Mouse (Mus musculus) C2C12 (cell line): ENCODE data around the gene B3galnt1. TPM values are rescaled to one million over a fixed set of nuclear protein-coding genes. Genes with fewer than 3 reads are reported as not detected.

Source experiments
- H3K27me3 ChIP-seq: one replicate; pipeline ENCODE4 v1.6.1; 2011; ENCODE audit not compliant: control insufficient read depth, insufficient read depth, insufficient read length
- H3K36me3 ChIP-seq: one replicate; pipeline ENCODE4 v1.6.1; 2011; ENCODE audit not compliant: control insufficient read depth, insufficient read depth
- H3K4me3 ChIP-seq: one replicate; pipeline ENCODE4 v1.5.1; 2011; ENCODE audit warnings: mild to moderate bottlenecking, control low read depth; ENCODE audit not compliant: poor library complexity, insufficient read depth, severe bottlenecking
- H3K79me2 ChIP-seq: one replicate; pipeline ENCODE4 v1.6.1; 2011; ENCODE audit not compliant: control insufficient read depth, insufficient read depth
- H3K79me3 ChIP-seq: one replicate; pipeline ENCODE4 v1.6.1; 2011; ENCODE audit warnings: low read depth, control low read depth
- H3ac ChIP-seq: one replicate; pipeline ENCODE3; 2011; ENCODE audit warnings: low read depth; ENCODE audit not compliant: control insufficient read depth, insufficient read length
- CEBPB ChIP-seq: IDR thresholded peaks from one replicate; pipeline ENCODE4 v1.6.1; 2011; ENCODE audit warnings: low read depth, mild to moderate bottlenecking, control low read depth, moderate library complexity
- CTCF ChIP-seq: IDR thresholded peaks from one replicate; pipeline ENCODE4 v1.5.1; 2011; ENCODE audit not compliant: control insufficient read depth, insufficient read depth, insufficient read length
- FOSL1 ChIP-seq: IDR thresholded peaks from one replicate; pipeline ENCODE4 v1.8.0; 2011; ENCODE audit warnings: mild to moderate bottlenecking, low read length; ENCODE audit not compliant: poor library complexity, insufficient read depth, severe bottlenecking
- MAX ChIP-seq: IDR thresholded peaks from one replicate; pipeline ENCODE4 v1.6.1; 2011; ENCODE audit warnings: mild to moderate bottlenecking, control low read depth
- MYOD1 ChIP-seq: IDR thresholded peaks from one replicate; pipeline ENCODE4 v1.6.1; 2011; ENCODE audit warnings: low read depth; ENCODE audit not compliant: control insufficient read depth, insufficient read length
- MYOG ChIP-seq: IDR thresholded peaks from one replicate; pipeline ENCODE4 v1.6.1; 2011; ENCODE audit not compliant: control insufficient read depth, insufficient read length; ENCODE audit errors: extremely low read depth
- USF1 ChIP-seq: IDR thresholded peaks from one replicate; pipeline ENCODE4 v1.6.1; 2011; ENCODE audit warnings: low read depth, mild to moderate bottlenecking, control low read depth, moderate library complexity
- polyA plus RNA-seq: library from polyadenylated mRNA; unstranded; fragments of >200 nt; fragmentation: generic; extraction: Trizol; gene quantifications from one replicate; pipeline ENCODE4 v1.2.1, GENCODE M21; 2012; ENCODE audit warnings: missing spikeins

Gene B3galnt1
- polyA plus RNA-seq, 1 experiment, result 4.7 TPM

GRCm38 (mm10) chr3:69559975-69560330 lies 38.8 kb downstream of the B3galnt1 start:
- no peaks in the 10 kb centered on the region for H3K36me3 ChIP-seq
- TF ChIP-seq USF1, result no peak
- TF ChIP-seq MYOG, result no peak
- TF ChIP-seq MAX, result no peak
- TF ChIP-seq MYOD1, result no peak
- TF ChIP-seq CTCF, result no peak
- no peak for TF ChIP-seq FOSL1
- TF ChIP-seq CEBPB, result no peak
- H3K27me3 ChIP-seq, result no peaks in the 10 kb centered on the region
- no peak overlapping the region for H3K4me3 ChIP-seq
- no peaks in the 10 kb centered on the region for H3K79me3 ChIP-seq
- H3ac ChIP-seq, result no peak overlapping the region
- no peaks in the 10 kb centered on the region for H3K79me2 ChIP-seq

- H3ac ChIP-seq, result no peak overlapping the region
- TF ChIP-seq MYOD1, result no peak
- TF ChIP-seq USF1, result no peak
- no peak for TF ChIP-seq MAX
- TF ChIP-seq MYOG, result no peak
- TF ChIP-seq CEBPB, result no peak
- TF ChIP-seq CTCF, result no peak
- TF ChIP-seq FOSL1, result no peak
- no peak overlapping the region for H3K4me3 ChIP-seq
- H3K27me3 ChIP-seq, result no peaks in the 10 kb centered on the region
- H3K79me3 ChIP-seq, result no peaks in the 10 kb centered on the region
- no peaks in the 10 kb centered on the region for H3K36me3 ChIP-seq
- H3K79me2 ChIP-seq, result no peaks in the 10 kb centered on the region
These were observed 39.3 kb downstream of the B3galnt1 start for GRCm38 (mm10) chr3:69559316-69559974.

GRCm38 (mm10) chr3:69556092-69556778 lies 42.5 kb downstream of the B3galnt1 start:
- H3K27me3 ChIP-seq, result no peaks in the 10 kb centered on the region
- no peak overlapping the region for H3K4me3 ChIP-seq
- H3ac ChIP-seq, result no peak overlapping the region
- no peaks in the 10 kb centered on the region for H3K79me2 ChIP-seq
- H3K36me3 ChIP-seq, result no peaks in the 10 kb centered on the region
- H3K79me3 ChIP-seq, result no peaks in the 10 kb centered on the region
- no peak for TF ChIP-seq CEBPB

GRCm38 (mm10) chr3:69555511-69555910 lies 43.2 kb downstream of the B3galnt1 start:
- no peaks in the 10 kb centered on the region for H3K79me2 ChIP-seq
- no peaks in the 10 kb centered on the region for H3K79me3 ChIP-seq
- no peaks in the 10 kb centered on the region for H3K36me3 ChIP-seq
- no peak overlapping the region for H3ac ChIP-seq
- H3K27me3 ChIP-seq, result no peaks in the 10 kb centered on the region
- no peak for TF ChIP-seq MYOD1
- no peak overlapping the region for H3K4me3 ChIP-seq

GRCm38 (mm10) chr3:69549602-69550001 lies 49.2 kb downstream of the B3galnt1 start:
- no peak for TF ChIP-seq FOSL1
- no peak for TF ChIP-seq MYOD1
- no peak for TF ChIP-seq USF1
- no peak for TF ChIP-seq CEBPB
- no peak for TF ChIP-seq MYOG
- no peak for TF ChIP-seq MAX
- no peak for TF ChIP-seq CTCF
- no peaks in the 10 kb centered on the region for H3K79me2 ChIP-seq

GRCm38 (mm10) chr3:69548704-69549455 lies 49.9 kb downstream of the B3galnt1 start:
- TF ChIP-seq CTCF (no peak), CEBPB (no peak), MYOG (no peak), MYOD1 (no peak), MAX (no peak), USF1 (no peak), FOSL1 (no peak)
- Histone ChIP-seq H3K79me3 (no peaks in the 10 kb centered on the region), H3K27me3 (no peaks in the 10 kb centered on the region), H3ac (no peak overlapping the region), H3K36me3 (no peaks in the 10 kb centered on the region), H3K79me2 (no peaks in the 10 kb centered on the region), H3K4me3 (no peak overlapping the region)

More at GRCm38 (mm10) chr3:69549602-69550001, 49.2 kb downstream of the B3galnt1 start:
- no peaks in the 10 kb centered on the region for H3K79me3 ChIP-seq
- no peaks in the 10 kb centered on the region for H3K36me3 ChIP-seq
- H3K27me3 ChIP-seq, result no peaks in the 10 kb centered on the region
- no peak overlapping the region for H3ac ChIP-seq
- no peak overlapping the region for H3K4me3 ChIP-seq
